ENCODE assay signal across 15 mouse cellular contexts in genomic region chr5:136656830-136657395, GRCm38 (mm10). TPM values are rescaled to one million over a fixed set of nuclear protein-coding genes. Genes with fewer than 3 reads are reported as not detected.
DNase-seq lines count a peak whose midpoint lies in the region; ATAC-seq and TF ChIP-seq lines count a peak whose summit lies in the region.
"Had no signal": no experiment of that assay in that cellular context is flagged by ENCODE, and none has a peak within 500 bp of the region (broad histone marks: within the 10 kb centered on the region; RNA-seq: fewer than 3 reads in every experiment).

No protein-coding gene starts in this region.

- no peak overlapping the region for H3K4me2 ChIP-seq in lung, embryonic 14.5 days
- H3K4me2 ChIP-seq: heart, embryonic 13.5 days; hindbrain, embryonic 13.5 days had no signal

- no peaks in the 10 kb centered on the region for H3K4me1 ChIP-seq in lung, embryonic 14.5 days (ENCODE audit: insufficient read depth)
- no peaks in the 10 kb centered on the region for H3K4me1 ChIP-seq in lung, adult 2 months (ENCODE audit: control insufficient read depth, insufficient read depth, low read length)
- H3K4me1 ChIP-seq: heart, embryonic 13.5 days; hindbrain, embryonic 13.5 days had no signal

- H3K9ac ChIP-seq in lung, embryonic 14.5 days, result no peak overlapping the region
- H3K9ac ChIP-seq: heart, embryonic 13.5 days; hindbrain, embryonic 13.5 days had no signal

- TF ChIP-seq CTCF in lung, embryonic 14.5 days (IDR thresholded peaks at IDR 0.05; ENCODE audit: low read depth), result peak; percentile 21; the same call in 1 of the 2 replicates
- TF ChIP-seq CTCF in lung, adult 2 months (IDR thresholded peaks at IDR 0.05; ENCODE audit: insufficient read depth, low read length), result no peak

- no peaks in the 10 kb centered on the region for H3K27me3 ChIP-seq in lung, embryonic 14.5 days (ENCODE audit: insufficient read depth, low read length)
- H3K27me3 ChIP-seq in splenic B cell, adult 2 months (ENCODE audit: control insufficient read depth, insufficient read depth, low read length, poor library complexity, severe bottlenecking), result no peaks in the 10 kb centered on the region
- H3K27me3 ChIP-seq: heart, embryonic 13.5 days; hindbrain, embryonic 13.5 days had no signal

- H3K36me3 ChIP-seq in lung, embryonic 14.5 days (ENCODE audit: insufficient read depth), result no peaks in the 10 kb centered on the region
- H3K36me3 ChIP-seq in splenic B cell, adult 2 months (ENCODE audit: control insufficient read depth, insufficient read depth, low read length, poor library complexity, severe bottlenecking), result no peaks in the 10 kb centered on the region
- H3K36me3 ChIP-seq: heart, embryonic 13.5 days; hindbrain, embryonic 13.5 days had no signal

- H3K4me3 ChIP-seq in lung, embryonic 14.5 days (ENCODE audit: low read depth, low read length), result no peak overlapping the region
- no peak overlapping the region for H3K4me3 ChIP-seq in lung, adult 2 months (replicated peaks; ENCODE audit: extremely low read depth, low read depth, low read length)
- H3K4me3 ChIP-seq: heart, embryonic 13.5 days; hindbrain, embryonic 13.5 days had no signal

- H3K27ac ChIP-seq in lung, embryonic 14.5 days (ENCODE audit: low read depth), result no peak overlapping the region
- H3K27ac ChIP-seq: heart, embryonic 13.5 days; hindbrain, embryonic 13.5 days had no signal

- DNase-seq in adrenal gland, postnatal 36 days, result peak; percentile 8 to 13
- DNase-seq in adrenal gland, adult 8-10 months, result no peak
- DNase-seq in lung, embryonic 14.5 days, result no peak
- DNase-seq in lung, adult 2 months, result no peak
- DNase-seq in MEL-GATA-1-ER (ENCODE audit: extremely low read depth, low read depth), result peak; percentile 29
- DNase-seq in splenic B cell, adult 2 months (ENCODE audit: low read depth, low spot score), result peak; percentile 41
- DNase-seq in cerebellum, postnatal 10 days, result no peak
- no peak for DNase-seq in cerebellum, adult 8-10 months
- DNase-seq: kidney, postnatal 25 days; midbrain, embryonic 14.5 days had no signal

- 76% methylated on average over 10 of the region's 10 CpGs for WGBS in lung, embryonic 14.5 days
- WGBS in lung, adult 2 months, result 83% methylated on average over 10 of the region's 10 CpGs

- H3K9me3 ChIP-seq in lung, embryonic 14.5 days (ENCODE audit: low read depth, low read length), result no peaks in the 10 kb centered on the region
- H3K9me3 ChIP-seq: heart, embryonic 13.5 days; hindbrain, embryonic 13.5 days had no signal

- no peak for TF ChIP-seq POLR2A in lung, adult 2 months (IDR thresholded peaks at IDR 0.05; ENCODE audit: borderline replicate concordance, extremely low read depth, low read depth, low read length)

- no peak for ATAC-seq in lung, embryonic 14.5 days (ENCODE audit: insufficient read depth)

RNA-seq across cellular contexts. Expression of gene Myl10, which starts 36.0 kb away (rescaled TPM):
- total RNA-seq in adrenal gland, postnatal 36 days (2021), result not detected
- total RNA-seq in adrenal gland, adult 8-10 months (2022), result not detected
- polyA plus RNA-seq in lung, embryonic 14.5 days (2014; fragmentation: Nextera tagmentation; extraction: Ambion mirVana), result not detected in 2 replicates
- polyA plus RNA-seq in lung, adult 2 months (2012; rRNA removed), result not detected in 2 replicates
- total RNA-seq: left cerebral cortex, postnatal 10 days had no signal
- polyA plus RNA-seq: heart, embryonic 13.5 days; hindbrain, embryonic 13.5 days; lung, embryonic 16.5 days; midbrain, embryonic 14.5 days; spleen, adult 2 months had no signal

Comparison
In these comparisons a context has a peak if more than half of its experiments do, and no peak if none do; other contexts are left out.
1. DNase-seq: peak in adrenal gland, postnatal 36 days (2 of 2), MEL-GATA-1-ER (single experiment) and splenic B cell, adult 2 months (single experiment); none in adrenal gland, adult 8-10 months (single experiment), lung, embryonic 14.5 days (single experiment), lung, adult 2 months (single experiment), cerebellum, postnatal 10 days (0 of 2) and cerebellum, adult 8-10 months (single experiment).